Mouse (Mus musculus) spleen, postnatal 10 days (tissue): ENCODE data around the gene Klf16.

Experiments used
- DNase-seq, 2 experiments: peaks; one replicate each; pipeline ENCODE4 v3.0.0; 2021 to 2022; ENCODE audit warnings: low spot score in 2 of 2

Gene Klf16

DNA sequence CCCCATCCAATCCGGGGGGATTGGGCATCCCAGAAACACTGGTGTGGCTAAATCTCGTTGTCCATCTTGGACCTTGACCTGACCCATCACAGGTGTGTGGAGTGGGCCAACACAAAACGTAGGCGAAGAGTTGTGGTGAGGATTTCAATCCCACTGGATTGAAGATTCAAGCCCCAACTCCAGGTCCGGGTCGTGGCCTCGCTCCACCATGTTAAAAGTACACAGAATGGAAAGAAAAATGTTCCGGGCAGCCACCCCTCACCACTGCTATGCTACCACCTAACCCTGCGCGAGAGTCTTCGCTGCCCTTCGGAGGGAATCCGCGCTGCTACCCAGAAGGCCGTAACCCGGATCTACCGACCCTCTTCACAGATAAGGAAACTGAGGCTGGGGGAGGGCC is 1.2 kb downstream of the Klf16 start:
- peak; percentile 30 to 39 for DNase-seq

DNA sequence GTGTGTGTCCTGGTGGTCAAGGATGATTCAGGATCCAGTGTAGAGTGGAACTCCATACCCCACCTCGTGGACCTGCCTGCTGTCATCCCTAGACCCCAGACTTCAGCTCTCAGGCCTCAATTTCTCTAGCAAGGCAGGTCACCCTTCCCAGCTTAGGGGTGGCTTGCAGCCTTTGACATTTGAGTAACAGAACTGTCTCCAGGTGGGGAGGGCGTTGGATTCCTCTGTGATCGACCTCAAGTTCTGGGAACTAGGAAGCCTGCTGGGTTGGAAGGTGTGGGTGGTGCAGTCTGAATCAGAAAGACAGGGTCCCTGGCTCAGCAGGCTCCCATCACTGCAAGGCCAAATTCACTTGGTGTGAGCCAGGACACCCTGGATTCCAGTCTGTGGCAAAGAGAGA is 2.2 kb downstream of the Klf16 start:
- no peak for DNase-seq

DNA sequence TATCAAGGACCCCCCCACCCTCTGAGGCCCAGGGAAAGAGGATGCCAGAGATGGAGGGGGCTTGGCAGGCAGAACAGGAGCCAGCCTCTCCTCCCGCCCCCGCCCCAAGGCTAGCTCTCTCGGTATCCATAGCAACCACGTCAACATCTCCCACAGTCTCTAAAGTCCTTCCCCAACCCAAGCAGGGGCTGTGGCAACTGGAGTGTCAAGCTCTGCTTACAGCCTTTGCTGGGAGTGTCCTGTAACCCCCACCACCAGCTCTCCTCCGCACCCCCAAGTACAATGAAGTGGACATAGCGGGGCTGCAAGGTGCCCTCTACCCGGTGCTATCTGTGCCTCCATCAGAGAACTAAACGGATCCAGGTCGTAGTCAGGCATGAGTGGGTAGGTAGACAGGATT is 3.2 kb downstream of the Klf16 start:
- no peak for DNase-seq

DNA sequence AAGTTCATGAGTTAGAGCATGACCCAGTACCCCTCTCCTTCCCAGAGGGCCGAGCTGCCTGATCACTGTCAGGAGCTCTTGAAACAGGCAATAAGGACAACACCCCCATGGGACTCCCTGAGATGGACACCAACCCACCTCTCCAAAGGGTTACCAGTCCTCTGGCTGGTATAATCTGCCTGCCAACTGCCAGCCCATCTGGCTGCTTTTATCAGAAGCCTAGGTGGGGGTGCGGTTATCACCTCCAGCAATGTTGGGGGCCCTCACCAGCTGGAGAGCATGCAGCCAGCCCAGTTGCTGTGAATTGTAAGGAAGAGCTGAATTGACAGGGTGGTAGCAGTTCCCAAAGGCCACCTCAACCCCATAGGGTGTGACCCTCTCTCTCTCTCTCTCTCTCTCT is 4.6 kb downstream of the Klf16 start:
- DNase-seq, result peak; percentile 68

DNA sequence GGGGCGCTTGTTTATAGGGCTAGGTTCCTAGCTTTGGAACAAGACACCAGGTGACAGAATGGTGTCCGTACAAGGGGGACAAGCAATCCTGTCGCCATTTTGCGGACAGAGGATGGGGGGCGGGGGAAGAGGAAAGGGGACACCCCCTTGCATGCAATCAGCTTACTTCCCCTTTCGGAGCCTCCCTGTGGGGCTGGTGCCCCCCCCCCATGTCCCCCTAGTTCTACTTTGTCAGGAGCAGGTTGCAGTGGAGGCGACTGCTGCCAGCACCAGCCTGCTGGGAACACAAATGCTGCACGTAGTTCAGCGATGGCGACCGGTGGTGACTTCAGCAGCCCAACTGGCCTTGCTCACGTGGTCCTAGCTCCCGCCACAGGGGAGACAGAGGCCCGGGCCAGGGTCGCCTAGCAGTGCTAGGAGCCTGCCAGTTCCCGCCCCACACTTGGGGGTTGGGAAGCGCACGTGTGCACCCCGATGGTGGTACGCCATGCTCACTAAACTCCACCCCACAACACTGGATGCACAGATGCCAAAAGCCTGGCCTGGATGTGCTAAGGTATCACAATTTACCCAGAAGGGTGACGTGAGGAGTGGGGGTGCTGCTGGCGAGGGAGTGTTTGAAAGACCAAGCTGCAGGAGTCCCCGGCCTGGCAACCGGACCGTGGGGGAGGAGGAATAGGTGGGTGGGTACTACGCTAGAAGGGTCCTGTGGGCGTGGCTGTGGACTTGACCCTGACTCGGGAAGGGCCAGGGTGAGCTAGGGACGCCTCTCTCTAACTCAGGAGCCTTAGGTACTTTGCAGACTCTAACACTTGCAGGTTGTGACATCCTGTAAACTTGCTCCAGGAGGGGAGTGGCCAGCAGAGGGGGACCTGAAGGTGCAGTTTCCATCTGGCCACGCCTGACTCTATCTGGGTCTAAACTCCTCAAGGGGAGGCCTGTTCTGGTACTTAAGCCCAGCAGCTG is 6.0 kb downstream of the Klf16 start:
- peak; percentile 59 to 63 for DNase-seq

DNA sequence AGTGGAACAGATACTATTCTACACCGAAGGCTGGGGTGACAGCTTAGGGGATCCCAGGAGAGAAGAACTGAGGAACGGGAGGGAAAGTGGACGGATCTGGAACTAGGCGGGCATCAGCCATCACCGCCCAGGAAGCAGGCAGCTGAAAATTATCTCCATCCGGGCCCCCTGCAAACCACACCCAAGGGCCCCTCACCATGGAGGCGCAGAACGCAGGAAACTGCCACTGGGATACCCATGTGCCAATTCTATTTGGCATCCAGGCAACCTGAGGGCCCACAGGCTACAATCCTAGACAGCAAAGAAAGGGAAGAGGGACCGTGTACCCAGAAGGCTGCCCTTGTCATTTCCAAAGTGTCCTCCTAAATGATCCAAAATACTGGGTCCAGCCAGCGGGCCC is 6.7 kb downstream of the Klf16 start:
- peak; percentile 42 to 54 for DNase-seq

DNA sequence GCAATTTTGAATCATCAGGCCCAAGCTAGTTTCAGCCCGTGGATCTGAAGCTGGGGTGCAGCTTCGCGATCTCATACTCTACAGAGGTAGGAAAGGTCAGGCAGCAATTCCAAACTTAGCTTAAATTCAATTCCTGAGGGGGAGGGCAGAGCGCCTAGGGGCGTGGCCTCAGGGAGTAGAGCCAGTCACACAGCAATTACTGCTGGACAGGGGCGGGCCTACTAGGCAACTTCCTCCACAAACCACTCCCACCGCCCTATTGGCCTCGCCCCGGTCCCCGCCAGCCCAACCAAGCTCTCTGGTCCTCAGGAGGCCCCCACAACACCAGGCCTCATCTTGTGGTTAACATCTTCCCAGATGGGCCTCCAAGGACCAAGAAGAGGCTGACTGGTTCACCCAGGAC is 7.5 kb downstream of the Klf16 start:
- DNase-seq, result peak; percentile 86 to 93

DNA sequence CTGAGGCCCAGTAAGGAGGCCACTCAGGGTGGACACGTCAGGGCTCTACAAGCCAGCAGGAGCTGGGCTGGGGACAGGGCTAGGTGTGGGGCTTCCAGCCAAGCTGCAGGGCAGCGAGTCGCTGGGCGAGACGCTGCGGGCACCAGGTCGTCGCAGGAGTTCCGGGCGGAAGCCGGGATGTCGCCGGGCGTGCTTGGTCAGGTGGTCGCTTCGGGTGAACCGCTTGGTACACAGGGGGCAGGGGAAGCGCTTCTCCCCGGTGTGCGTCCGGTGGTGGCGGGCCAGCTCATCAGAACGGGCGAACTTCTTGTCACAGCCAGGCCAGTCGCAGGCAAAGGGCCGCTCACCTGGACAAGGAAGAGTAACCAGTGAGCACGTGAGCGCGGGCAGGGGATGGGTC is 8.2 kb downstream of the Klf16 start:
- DNase-seq, result no peak

DNA sequence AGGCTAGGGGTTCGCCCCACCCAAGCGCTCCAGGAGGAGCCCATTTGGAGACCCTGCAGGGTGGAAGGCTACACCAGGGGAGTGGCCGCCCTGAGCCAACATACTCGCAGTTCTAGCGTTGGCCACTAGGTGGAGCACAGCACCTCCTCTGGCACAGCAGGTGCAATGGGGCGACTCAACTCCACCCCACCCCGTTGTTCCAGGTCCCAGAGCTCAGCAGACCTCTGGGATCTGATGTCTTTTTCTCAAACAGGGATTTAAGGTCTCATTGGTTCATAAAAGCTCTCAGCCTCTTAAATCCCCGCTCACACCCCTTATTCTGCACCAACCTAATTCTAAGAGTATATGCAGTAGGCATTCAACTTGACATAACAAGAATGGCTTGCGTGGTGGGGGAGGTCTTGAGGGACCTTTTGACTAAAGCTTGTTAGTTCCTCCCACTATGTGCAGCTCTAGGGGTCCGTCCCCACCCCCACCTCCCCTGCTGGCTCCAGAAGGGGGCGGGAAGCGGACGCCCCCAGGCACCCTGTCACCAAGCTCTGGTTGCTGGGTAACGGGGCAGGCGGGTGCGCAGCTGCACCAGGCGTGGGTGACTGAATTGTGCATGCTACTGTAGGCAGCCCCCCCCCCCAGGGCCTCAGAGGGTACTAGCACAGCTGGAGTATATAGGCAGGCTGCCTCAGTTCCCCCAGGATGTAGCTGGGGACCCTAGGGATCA is 10.6 kb downstream of the Klf16 start:
- DNase-seq, result peak; percentile 94

DNA sequence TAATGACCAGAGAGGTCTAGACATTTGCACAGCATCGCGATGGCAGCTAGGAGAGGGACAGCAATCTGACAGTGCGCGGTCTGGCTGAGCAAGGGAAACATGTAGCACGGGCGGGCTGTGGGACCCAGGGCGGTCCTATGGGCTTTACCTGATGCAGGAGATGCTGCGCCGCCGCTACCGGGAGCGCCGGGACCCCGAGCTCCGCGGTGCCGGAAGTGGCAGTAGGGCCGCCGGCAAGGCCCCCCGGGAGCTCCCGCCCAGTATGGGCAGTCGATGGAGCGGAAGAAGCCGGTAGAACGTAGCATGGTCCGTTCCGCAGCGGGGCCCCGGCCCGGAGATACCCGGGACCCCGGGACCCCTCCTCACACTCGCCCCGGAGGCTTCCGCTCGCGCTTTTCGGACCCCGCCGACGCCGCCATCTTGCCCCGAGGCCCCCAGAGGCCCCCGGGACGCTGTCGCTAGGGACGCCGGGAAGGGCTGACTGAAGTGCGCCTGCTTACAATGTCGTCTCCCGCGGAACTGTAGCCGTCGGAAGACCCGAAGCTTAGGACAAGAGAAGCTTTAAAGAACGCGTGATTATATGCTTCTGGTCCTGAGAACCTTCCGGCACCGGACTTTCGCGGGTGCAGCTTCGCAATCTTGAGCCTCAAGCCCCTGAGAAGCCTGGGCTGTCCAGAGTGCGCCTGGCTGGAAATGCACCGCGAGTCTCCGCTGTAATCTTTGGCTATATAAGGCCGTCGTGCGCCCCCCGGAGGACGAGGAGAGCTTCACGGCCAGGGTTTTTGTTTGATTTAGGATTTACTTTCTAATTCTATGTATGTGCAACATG is 15.8 kb downstream of the Klf16 start, which contains the start of gene Rexo1:
Gene Rexo1 (minus strand): TSS at position 445 of the 829 bp plus-strand sequence.
- DNase-seq, result peak; percentile 94 to 98

DNA sequence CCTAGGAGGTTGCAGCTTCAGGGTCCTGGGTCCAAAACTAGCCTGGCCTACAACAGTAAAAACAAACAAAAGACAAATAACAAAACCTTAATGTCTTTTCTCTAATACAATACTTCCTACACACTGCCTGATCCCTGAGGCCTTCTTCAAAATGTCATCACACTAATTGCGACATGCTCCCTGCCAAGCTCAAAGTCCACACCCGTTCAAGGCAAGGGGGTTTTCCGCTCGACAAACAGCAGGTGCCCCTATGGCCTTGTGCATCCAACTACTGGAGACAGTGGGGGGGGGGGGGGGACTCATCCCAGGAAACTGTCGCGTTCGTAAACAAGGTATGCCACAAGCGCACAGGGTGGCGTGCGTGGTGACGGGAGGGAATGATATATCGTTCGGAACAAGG is 16.5 kb downstream of the Klf16 start:
- no peak for DNase-seq

DNA sequence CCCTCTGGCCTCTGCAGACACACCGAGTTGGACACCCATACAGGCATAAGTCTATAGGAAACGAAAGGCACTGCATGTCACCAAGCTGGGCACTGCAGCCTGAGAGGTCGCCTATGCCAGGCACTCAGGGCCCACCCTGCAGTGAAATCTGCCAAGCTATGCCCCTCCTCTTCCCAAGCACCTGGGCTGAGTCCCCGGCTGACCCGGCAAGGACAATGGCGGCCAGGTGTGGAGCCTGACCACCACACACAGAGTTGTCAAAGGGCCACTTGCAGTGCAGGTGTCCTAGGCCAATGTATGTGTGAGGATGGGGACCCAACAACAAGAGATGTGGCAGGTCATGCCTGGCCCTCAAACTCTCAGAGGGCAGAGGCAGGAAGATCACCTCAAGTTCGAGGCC is 17.7 kb downstream of the Klf16 start:
- DNase-seq, result no peak

DNA sequence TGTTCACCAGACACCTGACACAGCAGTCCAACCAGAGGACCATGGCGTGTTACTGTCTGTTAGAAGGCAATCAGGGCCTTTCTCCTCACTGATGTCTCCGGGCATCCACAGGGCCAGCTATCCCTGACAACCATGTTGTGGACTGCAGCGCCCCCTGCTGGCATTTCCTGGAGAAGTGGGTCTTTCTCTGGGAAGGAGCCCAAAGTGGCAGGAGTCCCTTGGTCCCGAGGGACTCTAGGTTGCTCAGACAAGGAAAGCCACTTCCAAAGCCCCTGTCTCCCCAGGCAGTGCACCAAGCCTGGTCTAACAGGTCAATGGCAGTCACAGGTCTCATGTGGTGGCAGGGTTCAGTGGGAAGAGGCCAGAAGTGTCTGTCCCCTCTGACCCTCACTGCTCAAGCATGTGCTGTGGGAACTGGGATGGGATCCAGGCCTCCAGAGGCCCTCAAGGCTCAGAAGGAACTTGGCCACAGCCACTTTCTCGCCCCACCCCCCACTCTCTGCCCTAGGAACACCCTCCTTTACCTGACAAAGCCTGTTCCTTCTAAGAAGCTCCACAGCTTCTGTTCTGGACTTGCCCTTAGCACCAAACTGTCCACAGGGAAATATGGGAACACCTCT is 19.7 kb downstream of the Klf16 start:
- DNase-seq, result peak; percentile 89 to 92

DNA sequence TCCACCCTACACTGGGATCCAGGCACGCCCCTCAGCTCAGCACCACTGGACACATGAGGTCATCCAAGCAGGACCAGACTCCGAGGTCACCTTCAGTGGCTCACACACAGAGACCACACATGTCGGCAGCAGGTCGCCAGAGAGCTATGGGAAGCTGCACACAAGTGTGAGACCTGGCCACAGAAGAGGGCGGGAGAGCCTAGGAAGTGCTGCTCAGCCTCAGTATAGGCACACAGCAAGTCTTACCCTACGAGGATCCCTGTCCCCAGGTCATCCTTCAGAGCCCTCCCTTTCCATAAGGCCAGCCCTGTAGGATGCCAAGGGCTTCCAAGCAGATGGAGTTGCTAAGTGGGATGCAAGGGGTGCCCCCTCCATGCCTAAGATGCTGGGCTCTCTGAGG is 23.1 kb downstream of the Klf16 start:
- no peak for DNase-seq

DNA sequence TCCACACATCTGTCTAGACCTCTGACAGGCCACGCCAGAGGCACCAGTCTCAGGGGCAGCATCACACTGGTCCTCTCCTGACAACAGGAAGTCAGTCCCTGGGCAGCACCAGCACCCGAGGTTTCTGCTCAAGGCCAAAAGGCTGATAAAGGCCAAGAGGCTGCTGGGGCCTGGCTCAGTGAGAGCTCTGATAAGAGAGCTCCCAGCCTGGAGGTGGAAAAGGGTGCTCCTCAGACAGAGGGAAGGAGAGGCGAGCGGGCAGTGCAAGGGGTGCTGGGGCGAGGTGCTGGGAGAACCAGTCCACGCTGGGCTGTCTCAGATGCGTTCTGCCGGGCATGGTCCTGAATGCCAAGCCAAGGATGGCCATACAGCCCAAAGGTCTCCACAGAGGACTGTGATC is 23.5 kb downstream of the Klf16 start:
- peak; percentile 57 to 77 for DNase-seq

DNA sequence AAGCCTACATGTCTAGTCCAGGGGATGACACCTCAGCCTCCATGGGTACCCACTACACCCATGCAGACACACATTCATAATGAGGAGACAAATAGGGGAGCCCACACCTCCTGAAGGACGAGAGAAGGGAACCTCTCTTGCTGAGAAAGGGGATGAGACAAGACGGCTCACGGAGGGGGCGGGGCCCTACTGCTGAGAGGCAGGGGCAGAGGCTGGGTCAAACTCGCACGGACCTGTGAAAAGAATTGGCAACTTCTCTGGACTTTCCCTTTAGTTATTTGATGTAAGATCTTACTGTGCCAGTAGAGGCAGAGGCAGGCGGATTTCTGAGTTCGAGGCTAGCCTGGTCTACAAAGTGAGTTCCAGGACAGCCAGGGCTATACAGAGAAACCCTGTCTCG is 24.8 kb downstream of the Klf16 start:
- DNase-seq, result no peak

DNA sequence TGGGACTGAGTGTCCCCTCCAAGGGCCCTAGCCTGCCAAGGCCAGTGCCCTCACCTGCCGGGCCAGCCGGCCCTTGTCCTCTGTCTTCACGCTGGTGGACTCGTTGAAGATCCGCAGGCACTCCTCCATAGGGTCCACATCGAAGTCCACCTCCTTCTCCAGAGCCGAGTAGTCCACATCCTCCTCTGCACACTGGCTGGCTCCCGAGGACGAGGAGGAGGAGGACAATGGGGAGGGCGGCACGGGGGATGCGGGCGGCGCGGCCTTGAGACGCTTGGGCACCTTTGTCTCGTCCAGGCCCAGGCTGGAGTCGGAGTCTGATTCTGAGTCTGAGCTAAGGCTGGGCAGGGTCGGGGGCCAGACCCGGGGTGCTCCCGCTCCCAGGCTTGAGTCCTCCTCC is 27.8 kb downstream of the Klf16 start:
- DNase-seq, result no peak

DNA sequence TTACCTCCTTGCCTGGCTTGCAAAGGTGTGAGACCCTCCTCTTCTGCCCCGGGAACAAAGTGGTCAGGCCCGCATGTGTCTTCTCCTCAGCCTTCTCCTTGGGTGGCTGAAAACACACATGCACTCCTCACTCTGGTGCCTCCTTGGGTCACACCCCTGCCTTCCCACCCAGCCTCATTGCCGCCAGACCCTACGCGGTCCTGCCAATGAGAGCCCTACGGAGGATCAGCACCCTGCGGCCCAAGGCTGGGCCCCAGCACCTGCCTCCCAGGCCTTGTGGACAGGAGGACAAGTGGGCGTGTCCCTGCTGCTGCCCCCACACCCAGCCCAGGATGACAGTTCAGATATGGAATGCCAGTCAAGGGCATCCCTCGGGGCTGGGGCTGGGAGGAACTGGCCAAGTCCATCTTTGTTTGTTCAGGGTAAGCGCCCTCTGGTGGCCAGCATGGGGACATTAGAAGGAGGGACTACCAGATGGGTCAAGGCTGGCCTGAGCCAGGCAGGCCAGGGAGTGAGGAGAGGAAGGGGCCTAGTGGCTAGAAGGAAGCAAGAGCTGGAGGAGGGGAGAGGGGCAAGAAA is 28.6 kb downstream of the Klf16 start:
- peak; percentile 72 to 84 for DNase-seq

DNA sequence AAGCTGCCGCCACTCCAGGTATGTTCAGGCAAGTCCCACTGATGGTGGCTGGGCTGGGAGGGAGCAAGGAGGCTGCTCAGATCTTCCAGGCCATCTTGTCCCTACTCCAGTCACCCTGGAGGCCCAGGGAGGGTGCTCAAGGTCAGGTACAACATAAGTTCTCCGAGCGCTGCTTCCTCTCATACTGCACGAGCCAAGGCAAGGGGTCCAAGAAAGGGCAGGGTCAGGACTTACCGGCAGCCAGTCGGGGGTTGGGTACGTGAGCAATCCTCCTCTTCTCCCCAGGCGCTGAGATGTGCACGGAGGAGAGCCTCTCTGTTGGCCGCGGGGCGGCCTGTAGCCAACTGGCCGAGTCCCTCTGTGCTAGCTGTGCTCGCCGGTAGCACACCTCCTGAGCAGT is 29.6 kb downstream of the Klf16 start:
- DNase-seq, result no peak

DNA sequence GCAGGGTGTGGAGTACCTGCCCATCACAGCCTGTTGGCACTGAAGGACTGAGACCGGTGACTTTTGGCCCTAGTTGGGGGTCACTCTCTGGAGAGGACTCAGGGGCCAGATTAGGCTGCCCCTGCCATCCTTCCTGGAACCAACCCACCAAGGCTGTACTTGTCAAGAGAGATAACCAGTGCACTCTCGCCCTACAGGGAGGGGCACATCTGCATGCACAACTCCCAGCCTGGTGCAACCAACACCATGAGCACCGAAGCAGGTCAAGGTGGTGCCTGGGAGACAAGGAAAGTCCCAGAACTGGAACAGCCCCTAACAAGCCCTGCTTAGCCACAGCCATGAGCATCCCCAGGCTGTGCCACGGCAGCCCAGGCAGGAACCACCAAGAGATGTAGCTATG is 30.2 kb downstream of the Klf16 start:
- no peak for DNase-seq

DNA sequence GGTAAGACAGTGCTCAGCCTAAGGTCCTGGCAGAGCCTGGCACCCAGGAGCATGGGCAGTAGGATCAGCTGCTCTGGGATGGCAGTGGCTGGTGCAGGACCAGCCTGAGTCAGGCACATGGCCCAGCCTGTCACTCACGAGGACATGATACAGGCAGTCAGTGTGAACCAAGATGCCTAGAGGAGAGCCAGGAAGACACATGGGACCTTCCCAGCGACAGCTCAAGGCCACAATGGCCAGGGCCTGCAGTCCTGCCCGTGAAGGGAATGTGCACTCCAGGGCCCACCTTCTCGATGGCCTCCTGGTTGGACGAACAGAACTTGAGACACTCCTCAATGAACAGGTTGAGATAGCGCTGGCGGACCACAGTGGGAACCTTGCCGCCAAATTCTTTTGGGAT is 31.5 kb downstream of the Klf16 start:
- no peak for DNase-seq
